Mouse (Mus musculus) forebrain, postnatal 0 days (tissue): ENCODE data around the gene 1700030J22Rik. TPM values are rescaled to one million over a fixed set of nuclear protein-coding genes. Genes with fewer than 3 reads are reported as not detected.

Source experiments
- ATAC-seq: fragments of 200-750 bp; cut with Nextera tagmentation; 2 replicates; pipeline ENCODE4 v1.8.0; 2017; ENCODE audit warnings: mild to moderate bottlenecking, moderate library complexity
- DNase-seq: peaks from one replicate; pipeline ENCODE4 v3.0.0-alpha.2; 2015
- H3K27ac ChIP-seq: fragments of 300-500 bp; sonication (generic); 2 replicates; pipeline ENCODE4 v1.5.1; 2014; ENCODE audit warnings: low read depth, mild to moderate bottlenecking, antibody characterized with exemption, low read length, moderate library complexity, mixed read lengths
- H3K27me3 ChIP-seq: fragments of 300-500 bp; sonication (generic); 2 replicates; pipeline ENCODE4 v1.6.1; 2014; ENCODE audit warnings: mild to moderate bottlenecking, low read length, mixed read lengths; ENCODE audit not compliant: insufficient read depth
- H3K36me3 ChIP-seq: fragments of 300-500 bp; sonication (generic); 2 replicates; pipeline ENCODE4 v1.6.1; 2014; ENCODE audit warnings: mild to moderate bottlenecking, moderate library complexity; ENCODE audit not compliant: insufficient read depth
- H3K4me1 ChIP-seq: fragments of 300-500 bp; sonication (generic); 2 replicates; pipeline ENCODE4 v1.6.1; 2014; ENCODE audit warnings: antibody characterized with exemption; ENCODE audit not compliant: insufficient read depth
- H3K4me2 ChIP-seq: fragments of 300-500 bp; sonication (generic); 2 replicates; pipeline ENCODE4 v1.6.1; 2014; ENCODE audit warnings: low read depth, mild to moderate bottlenecking, moderate library complexity
- H3K4me3 ChIP-seq: fragments of 300-500 bp; sonication (generic); 2 replicates; pipeline ENCODE4 v1.5.1; 2014; ENCODE audit warnings: low read depth, low read length, mixed read lengths
- H3K9ac ChIP-seq: fragments of 300-500 bp; sonication (generic); 2 replicates; pipeline ENCODE4 v1.6.1; 2014; ENCODE audit warnings: mild to moderate bottlenecking
- H3K9me3 ChIP-seq: fragments of 300-500 bp; sonication (generic); 2 replicates; pipeline ENCODE4 v1.6.1; 2016; ENCODE audit warnings: low read length
- CTCF ChIP-seq: sonication (generic); IDR thresholded peaks from 2 replicates; pipeline ENCODE4 v1.5.1; 2016; ENCODE audit warnings: antibody characterized with exemption, control low read depth, low read depth
- WGBS: fragments of 180-500 bp; shearing (Covaris S2); extraction: QIAGEN DNeasy Blood & Tissue Kit; methylation state at CpG from one replicate; pipeline ENCODE4 v1.1.7; 2014; 5-methylcytosine and 5-hydroxymethylcytosine counted together
- polyA plus RNA-seq: library from polyadenylated mRNA; unstranded; fragments of >200 nt; fragmentation: Nextera tagmentation; extraction: Ambion mirVana; gene quantifications from 2 replicates; pipeline ENCODE4 v1.2.1, GENCODE M21; 2015
- total RNA-seq: library from RNA; depleted of rRNA; stranded (reverse); fragments of >200 nt; gene quantifications from 2 replicates; pipeline ENCODE4 v1.2.3, GENCODE M21; 2014

1700030J22Rik gene
- total and polyA plus RNA-seq, 2 experiments from 2014 or later: 6.5 to 7.9 TPM

GRCm38 (mm10) chr8:116951778-116952177, 27.0 kb downstream of the 1700030J22Rik start:
- Histone ChIP-seq H3K27ac (no peak overlapping the region), H3K4me1 (no peaks in the 10 kb centered on the region), H3K4me2 (no peak overlapping the region), H3K9ac (no peak overlapping the region), H3K9me3 (no peaks in the 10 kb centered on the region), H3K4me3 (no peak overlapping the region), H3K36me3 (peaks cover 35% of the 10 kb centered on the region), H3K27me3 (no peaks in the 10 kb centered on the region)
- ATAC-seq: no peak
- no peak for TF ChIP-seq CTCF
- WGBS: 92% methylated on average over 2 of the region's 2 CpGs
- DNase-seq: no peak

GRCm38 (mm10) chr8:116951369-116951768, 27.4 kb downstream of the 1700030J22Rik start:
- 58% methylated on average over 5 of the region's 5 CpGs for WGBS
- H3K27me3 ChIP-seq: no peaks in the 10 kb centered on the region
- H3K4me2 ChIP-seq: no peak overlapping the region
- TF ChIP-seq CTCF: no peak
- H3K4me3 ChIP-seq: no peak overlapping the region
- no peak for ATAC-seq
- H3K36me3 ChIP-seq: peaks cover 31% of the 10 kb centered on the region
- no peak for DNase-seq
- H3K27ac ChIP-seq: no peak overlapping the region
- no peak overlapping the region for H3K9ac ChIP-seq
- no peaks in the 10 kb centered on the region for H3K9me3 ChIP-seq
- H3K4me1 ChIP-seq: no peaks in the 10 kb centered on the region

- TF ChIP-seq CTCF: no peak
- Histone ChIP-seq H3K4me2 (no peak overlapping the region), H3K36me3 (no peaks in the 10 kb centered on the region), H3K9ac (no peak overlapping the region), H3K27ac (no peak overlapping the region), H3K4me1 (peaks cover 14% of the 10 kb centered on the region), H3K27me3 (no peaks in the 10 kb centered on the region), H3K9me3 (no peaks in the 10 kb centered on the region), H3K4me3 (no peak overlapping the region)
- DNase-seq: no peak
- 92% methylated on average over 7 of the region's 7 CpGs for WGBS
- ATAC-seq: no peak
These were observed 31.2 kb downstream of the 1700030J22Rik start for GRCm38 (mm10) chr8:116947589-116947988.

GRCm38 (mm10) chr8:116946851-116947250, 31.9 kb downstream of the 1700030J22Rik start:
- no peaks in the 10 kb centered on the region for H3K36me3 ChIP-seq
- no peak overlapping the region for H3K4me2 ChIP-seq
- no peak for ATAC-seq
- H3K27ac ChIP-seq: no peak overlapping the region
- no peak overlapping the region for H3K9ac ChIP-seq
- H3K4me1 ChIP-seq: peaks cover 16% of the 10 kb centered on the region
- TF ChIP-seq CTCF: no peak
- H3K27me3 ChIP-seq: no peaks in the 10 kb centered on the region
- H3K9me3 ChIP-seq: no peaks in the 10 kb centered on the region
- H3K4me3 ChIP-seq: no peak overlapping the region
- no peak for DNase-seq
- WGBS: 88% methylated on average over 6 of the region's 6 CpGs

- no peak for DNase-seq
- Histone ChIP-seq H3K4me1 (peaks cover 16% of the 10 kb centered on the region), H3K27ac (no peak overlapping the region)
These were observed 32.4 kb downstream of the 1700030J22Rik start for GRCm38 (mm10) chr8:116946268-116946838.

GRCm38 (mm10) chr8:116945169-116945910, 33.4 kb downstream of the 1700030J22Rik start:
- H3K4me3 ChIP-seq: no peak overlapping the region
- no peak for ATAC-seq
- H3K9ac ChIP-seq: no peak overlapping the region

More at GRCm38 (mm10) chr8:116946268-116946838, 32.4 kb downstream of the 1700030J22Rik start:
- H3K36me3 ChIP-seq: no peaks in the 10 kb centered on the region
- H3K27me3 ChIP-seq: no peaks in the 10 kb centered on the region
- H3K9ac ChIP-seq: no peak overlapping the region
- 84% methylated on average over 21 of the region's 21 CpGs for WGBS
- H3K4me2 ChIP-seq: no peak overlapping the region
- no peaks in the 10 kb centered on the region for H3K9me3 ChIP-seq
- TF ChIP-seq CTCF: no peak
- no peak overlapping the region for H3K4me3 ChIP-seq
- ATAC-seq: no peak

GRCm38 (mm10) chr8:116944385-116944696, 34.4 kb downstream of the 1700030J22Rik start:
- DNase-seq: no peak
- Histone ChIP-seq H3K4me1 (peaks cover 16% of the 10 kb centered on the region), H3K9me3 (no peaks in the 10 kb centered on the region), H3K4me2 (peak overlapping the region; percentile 76), H3K27ac (no peak overlapping the region), H3K9ac (peak overlapping the region; percentile 90; the same call in 1 of the 2 replicates), H3K36me3 (no peaks in the 10 kb centered on the region), H3K27me3 (no peaks in the 10 kb centered on the region), H3K4me3 (peak overlapping the region; percentile 100)
- 19% methylated on average over 4 of the region's 4 CpGs for WGBS
- no peak for ATAC-seq
- TF ChIP-seq CTCF: no peak

More at GRCm38 (mm10) chr8:116945169-116945910, 33.4 kb downstream of the 1700030J22Rik start:
- Histone ChIP-seq H3K27ac (no peak overlapping the region), H3K4me1 (peaks cover 16% of the 10 kb centered on the region), H3K4me2 (no peak overlapping the region), H3K9me3 (no peaks in the 10 kb centered on the region), H3K27me3 (no peaks in the 10 kb centered on the region), H3K36me3 (no peaks in the 10 kb centered on the region)
- TF ChIP-seq CTCF: no peak
- 91% methylated on average over 9 of the region's 9 CpGs for WGBS
- no peak for DNase-seq
